Mouse (Mus musculus) CD8-positive naive resting alpha-beta T cell, adult 57 days (primary cell): Measurements from ENCODE around the gene Tph2. TPM values are rescaled to one million over a fixed set of nuclear protein-coding genes. Genes with fewer than 3 reads are reported as not detected.

Experiments used
- total RNA-seq: library from RNA; stranded (reverse); gene quantifications from one replicate; pipeline ENCODE4 v1.2.4, GENCODE M21; 2023

Gene Tph2
- not detected for total RNA-seq

DNA sequence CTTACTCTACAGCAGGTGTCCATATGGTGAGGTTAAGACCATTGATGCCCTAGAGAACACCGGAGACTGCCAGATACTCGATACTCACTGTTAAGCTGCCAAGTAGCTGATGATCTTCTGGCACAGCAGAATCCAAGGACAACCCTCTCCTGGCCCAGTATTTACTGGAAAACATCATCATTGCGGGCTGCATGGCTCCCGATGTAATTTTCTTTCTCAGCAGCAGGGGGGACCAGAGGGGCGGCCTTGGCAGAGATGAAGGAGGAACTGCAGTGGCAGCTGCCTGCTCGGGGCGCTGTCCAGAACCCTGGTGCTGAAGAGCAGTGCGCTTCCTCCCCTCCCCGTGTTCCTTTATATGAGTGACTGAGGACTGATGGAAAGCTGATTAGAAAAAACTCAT, at the start of gene Tph2:
Gene Tph2 (minus strand): TSS at position 326 of the 400 bp plus-strand sequence.

Other genes starting within 250 kb of the Tph2 start
- 122 TPM for gene Tbc1d15, start 66.4 kb upstream of the Tph2 start, total RNA-seq
- gene Rab21, start 130.6 kb upstream of the Tph2 start, total RNA-seq = 49.9 TPM
- gene Tmem19, start 177.5 kb upstream of the Tph2 start, total RNA-seq = 23.0 TPM
- gene Thap2, start 199.4 kb upstream of the Tph2 start, total RNA-seq = 5.8 TPM
- gene Zfc3h1, start 199.9 kb upstream of the Tph2 start, total RNA-seq = 63.3 TPM